Mouse (Mus musculus) retina, postnatal 1 day (tissue): ENCODE measurements around the gene Atn1.
A peak's percentile ranks its signal among the peaks of the same experiment; 100 is the strongest.
"Not testable (repeated sequence)": the region's sequence is repeated elsewhere in the genome, so short reads cannot be mapped to it uniquely, and the experiment has no call there.

Source experiments
- DNase-seq: peaks from one replicate; pipeline ENCODE4 v3.0.0-alpha.2; 2012

The Atn1 gene

DNA sequence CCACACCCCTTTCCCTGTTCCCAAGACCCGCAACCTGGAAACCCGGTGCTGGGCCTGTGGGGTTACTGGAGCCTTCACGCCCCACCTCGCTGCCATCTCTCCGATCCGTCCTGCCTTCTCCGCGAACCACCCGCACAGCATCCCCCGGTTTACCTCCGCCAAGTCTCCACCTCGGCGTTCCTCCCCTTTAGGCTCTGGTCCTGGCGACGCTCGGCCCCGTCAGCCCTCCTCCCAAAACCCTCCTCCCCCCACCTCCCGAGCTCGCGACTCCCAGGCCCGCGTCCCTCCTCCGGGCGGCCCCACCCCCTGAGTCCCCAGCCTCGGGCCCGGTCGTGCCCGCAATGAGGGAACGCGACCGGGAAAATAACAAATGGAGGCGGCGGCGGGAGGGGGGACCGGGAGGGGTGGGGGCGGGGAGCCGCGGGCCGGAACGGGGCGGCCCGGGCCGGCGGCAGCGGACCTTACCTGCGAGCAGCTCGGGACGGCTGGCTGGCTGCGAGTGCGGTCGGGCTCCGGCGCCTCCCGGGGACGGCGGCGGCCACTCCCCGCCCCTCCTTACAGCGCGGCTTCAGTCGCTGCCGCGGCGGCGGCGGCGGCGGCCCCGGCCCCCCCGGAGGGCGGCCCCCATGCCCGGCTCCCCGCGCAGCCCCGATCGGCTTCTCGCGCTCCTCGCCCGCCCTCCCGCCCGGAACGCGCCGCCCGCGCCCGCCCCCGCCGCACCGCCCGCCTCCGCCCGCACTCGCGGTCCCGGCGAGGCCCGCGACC is at the start of gene Atn1, which contains the start of gene Gm45234:
Gene Atn1 (minus strand): TSS at position 694 of the 765 bp plus-strand sequence.
Gene Gm45234 (minus strand): TSS at position 191 of the 765 bp plus-strand sequence.
- DNase-seq, result peak; percentile 78

DNA sequence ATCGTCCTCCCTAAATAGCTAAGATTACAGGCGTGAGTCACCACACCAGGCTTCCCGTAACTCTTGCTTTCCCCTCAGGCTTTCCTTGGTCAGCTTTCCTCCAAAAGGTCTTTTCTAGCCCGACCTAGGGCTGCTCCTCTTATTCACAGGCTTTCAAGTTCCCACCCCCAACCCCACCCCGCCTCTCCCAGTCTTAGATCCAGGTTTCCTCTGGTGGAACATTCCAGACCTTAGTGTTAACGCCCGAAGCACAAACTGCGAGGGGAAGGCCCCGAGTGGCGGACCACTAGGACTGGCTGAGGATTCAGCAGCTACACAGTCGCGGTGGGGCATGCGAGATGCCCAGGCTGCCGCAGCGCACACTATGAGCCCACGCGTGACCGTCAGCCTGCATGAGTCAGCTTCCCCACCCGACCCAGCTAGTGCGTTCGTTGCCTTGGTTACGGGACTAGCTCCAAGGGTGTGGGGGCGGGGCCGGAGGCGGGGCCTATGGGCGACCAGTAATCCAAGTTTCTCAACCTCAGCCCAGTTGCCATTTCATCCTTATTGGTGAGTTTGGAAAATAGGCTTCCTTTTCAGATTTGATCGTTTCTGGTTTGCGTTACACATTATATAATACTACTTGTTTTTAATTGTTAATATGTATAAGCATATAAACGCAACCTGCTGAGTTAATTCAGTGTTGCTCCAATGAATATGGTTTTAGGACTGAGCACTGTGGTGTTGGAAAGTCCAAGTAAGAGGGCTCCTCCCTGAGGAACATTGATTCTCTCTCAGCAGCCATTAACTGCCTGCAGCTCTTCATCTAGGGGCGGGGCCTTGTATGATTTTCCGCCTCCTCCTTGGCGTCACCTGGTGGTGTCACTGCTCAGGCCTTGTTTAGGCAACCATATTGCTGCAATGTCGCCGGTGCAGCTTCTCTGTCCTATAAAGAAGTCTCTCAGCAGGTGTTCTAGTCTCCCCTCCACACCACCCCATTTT is 49.3 kb upstream of the Atn1 start:
- DNase-seq, result peak; percentile 95

DNA sequence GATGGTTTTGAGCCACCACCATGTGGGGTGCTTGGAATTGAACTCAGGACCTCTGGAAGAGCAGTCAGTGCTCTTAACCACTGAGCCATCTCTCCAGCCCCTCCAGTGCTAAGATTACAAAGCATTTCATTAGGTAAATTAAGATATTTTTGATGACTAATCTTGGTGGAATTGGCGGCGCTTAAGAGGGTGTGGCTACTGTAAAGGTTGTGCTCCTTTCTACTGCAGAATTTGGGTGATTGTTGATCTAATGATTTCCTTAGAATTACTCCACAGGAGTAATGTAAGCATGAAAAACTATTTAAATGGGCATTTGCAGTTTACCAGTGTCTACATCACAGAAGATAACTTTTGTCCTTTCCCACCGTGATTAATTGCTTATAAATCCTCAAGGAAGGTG is 48.0 kb upstream of the Atn1 start:
- DNase-seq, result no peak

DNA sequence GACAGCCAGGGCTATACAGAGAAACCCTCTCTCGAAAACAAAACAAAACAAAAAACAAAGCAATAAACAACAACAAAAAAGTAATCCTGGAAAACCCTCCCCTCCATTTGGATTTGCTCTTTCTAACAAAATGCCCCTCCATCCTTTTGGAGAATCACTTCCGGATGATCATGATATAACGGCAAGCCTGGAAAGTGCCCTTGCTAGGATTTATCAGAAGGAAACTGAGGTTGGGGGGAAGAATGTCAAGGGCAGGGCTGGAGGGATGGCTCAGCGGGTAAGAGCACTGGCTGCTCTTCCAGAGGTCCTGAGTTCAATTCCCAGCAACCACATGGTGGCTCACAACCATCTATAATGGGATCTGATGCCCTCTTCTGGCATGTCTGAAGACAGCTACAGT is 47.4 kb upstream of the Atn1 start:
- DNase-seq, result not testable (repeated sequence)

DNA sequence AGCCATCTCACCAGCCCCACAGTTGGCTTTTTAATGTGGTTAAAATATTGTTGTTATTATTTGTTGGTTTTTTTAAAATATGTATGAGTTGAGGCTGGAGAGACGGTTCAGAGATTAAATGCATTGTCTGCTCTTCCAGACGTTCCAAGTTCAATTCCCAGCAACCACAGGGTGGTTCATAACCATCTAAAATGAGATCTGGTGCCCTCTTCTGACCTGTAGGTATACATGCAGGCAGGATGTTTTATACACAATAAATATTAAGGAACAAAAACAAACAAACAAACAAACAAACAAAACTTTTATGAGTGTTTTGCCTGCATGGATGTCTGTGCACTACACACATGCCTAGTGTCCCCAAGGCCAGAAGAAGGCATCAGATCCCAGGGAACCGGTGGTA is 46.7 kb upstream of the Atn1 start:
- DNase-seq, result no peak

DNA sequence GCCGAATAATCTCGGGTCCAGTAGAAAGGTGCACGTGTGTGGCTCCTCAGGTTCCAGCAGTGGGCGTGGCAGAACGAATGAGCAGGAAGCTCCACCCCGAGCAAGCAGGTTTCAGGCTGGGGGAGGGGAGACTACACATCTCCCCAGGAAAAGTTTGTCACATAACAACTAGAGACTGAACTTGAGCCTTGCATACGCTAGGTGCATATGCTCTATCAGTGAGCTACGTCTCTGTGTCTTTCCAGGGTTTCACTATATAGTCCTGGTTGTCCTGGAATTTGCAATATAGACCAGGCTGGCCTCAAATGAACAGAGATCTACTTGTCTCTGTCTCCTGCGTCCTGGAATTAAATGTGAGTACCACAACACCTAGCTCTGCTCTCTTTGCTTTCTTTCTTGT is 46.1 kb upstream of the Atn1 start:
- DNase-seq, result not testable (repeated sequence)

DNA sequence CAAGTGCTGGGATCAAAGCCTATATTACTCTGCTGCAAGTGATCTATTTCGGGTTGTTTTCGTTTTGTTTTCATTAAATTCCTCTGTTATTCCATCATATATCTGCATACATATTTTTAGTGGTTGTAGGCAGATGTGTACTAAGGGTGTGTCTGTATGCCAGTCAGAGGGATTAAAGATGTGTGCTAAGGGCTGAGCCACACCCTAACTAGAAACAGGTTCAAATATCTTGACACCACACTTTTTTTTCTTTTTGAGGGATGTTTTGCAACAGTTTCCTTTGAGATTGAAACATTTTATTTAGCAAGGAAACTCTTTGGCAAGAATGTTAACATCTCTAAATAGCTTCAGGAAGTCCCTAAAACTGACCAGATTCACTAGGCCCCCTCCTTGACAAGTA is 39.9 kb upstream of the Atn1 start:
- DNase-seq, result no peak

DNA sequence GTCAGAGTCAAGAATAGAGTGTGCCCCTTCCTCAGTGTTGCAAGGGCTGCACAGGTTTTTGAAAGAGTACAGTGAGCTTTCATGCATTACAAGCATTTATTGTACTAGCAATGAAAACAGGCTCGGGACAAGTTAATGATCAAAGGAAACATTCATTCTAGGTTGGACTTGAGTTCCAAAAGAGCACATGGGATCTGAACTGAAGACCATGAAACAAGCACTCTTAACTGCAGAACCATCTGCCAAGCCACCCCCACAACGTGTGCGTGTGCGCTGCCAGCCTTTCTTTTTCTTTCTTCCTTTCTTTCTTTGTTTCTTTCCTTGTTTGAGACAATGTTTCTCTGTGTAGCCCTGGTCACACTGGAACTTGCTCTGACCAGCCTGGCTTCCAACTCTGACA is 39.5 kb upstream of the Atn1 start:
- DNase-seq, result no peak

DNA sequence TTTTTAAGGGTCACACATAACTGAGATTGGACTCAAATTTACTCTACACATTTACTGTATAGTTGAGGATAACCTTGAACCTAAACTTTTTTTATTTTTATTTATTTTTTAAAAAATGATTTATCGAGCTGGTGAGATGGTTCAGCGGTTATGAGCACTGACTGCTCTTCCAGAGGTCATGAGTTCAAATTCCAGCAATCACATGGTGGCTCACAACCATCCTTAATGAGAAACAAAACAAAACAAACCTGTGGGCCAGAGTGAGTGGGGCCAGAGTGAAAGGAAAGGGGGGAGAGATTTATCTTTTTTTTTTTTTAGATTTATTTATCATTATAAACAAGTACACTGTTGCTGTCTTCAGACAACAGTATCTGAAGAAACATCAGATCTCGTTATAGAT is 35.6 kb upstream of the Atn1 start:
- no peak for DNase-seq

DNA sequence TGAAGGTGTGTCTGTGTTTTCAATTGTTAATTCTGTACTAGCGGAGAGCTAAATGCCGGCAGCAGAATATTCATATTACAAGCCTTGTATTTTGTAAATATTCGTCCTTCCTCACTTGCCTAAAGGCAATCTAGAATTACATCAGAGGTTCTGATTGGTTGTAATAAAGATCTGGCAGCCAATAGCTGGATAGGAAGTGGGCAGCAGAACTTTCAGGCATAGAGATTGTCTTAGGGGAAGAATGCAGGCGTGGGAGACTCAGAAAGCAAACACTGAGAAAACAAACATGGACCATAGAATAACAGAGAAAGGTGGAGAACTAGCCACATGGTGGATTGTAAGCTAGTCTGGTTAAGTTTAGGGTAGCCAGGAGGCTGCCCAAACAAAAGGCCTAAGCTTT is 33.8 kb upstream of the Atn1 start:
- DNase-seq, result no peak

DNA sequence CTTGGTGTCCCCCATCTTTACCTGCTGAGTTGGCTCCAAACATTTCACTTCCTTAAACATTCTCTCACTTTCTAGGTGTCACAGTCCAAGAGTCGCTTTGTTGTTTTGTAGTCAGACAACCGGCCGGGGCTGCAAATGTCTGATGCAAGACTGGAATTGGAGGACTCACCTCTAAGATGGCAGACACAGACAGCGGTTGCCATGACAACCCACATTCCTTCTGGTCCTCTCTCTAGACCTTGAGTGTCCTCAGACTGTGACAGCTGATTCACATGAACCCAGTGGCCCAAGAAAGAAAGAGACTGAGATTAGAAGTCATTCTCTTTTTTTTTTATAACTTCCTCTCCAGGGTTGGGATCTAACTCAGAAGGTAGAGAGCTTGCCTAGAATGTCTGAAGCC is 33.2 kb upstream of the Atn1 start:
- no peak for DNase-seq

DNA sequence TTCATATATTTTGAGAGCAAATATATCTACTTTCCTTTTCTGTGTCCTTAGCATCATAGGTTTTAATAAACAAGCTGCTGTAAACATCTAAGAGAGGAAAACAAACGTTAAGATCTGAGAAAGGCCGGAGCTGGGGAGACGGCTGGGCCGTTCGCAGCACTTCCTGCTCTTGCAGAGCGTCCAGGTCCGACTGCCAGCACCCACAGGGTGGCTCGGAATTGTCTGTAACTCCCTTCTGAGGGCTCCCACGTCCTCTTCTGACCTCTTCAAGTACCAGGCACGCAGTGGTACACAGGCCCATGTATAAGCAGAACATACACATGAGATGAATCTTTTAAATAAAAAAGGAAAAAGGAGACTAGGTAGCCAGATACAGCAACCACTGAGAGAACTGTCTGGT is 31.4 kb upstream of the Atn1 start:
- no peak for DNase-seq

DNA sequence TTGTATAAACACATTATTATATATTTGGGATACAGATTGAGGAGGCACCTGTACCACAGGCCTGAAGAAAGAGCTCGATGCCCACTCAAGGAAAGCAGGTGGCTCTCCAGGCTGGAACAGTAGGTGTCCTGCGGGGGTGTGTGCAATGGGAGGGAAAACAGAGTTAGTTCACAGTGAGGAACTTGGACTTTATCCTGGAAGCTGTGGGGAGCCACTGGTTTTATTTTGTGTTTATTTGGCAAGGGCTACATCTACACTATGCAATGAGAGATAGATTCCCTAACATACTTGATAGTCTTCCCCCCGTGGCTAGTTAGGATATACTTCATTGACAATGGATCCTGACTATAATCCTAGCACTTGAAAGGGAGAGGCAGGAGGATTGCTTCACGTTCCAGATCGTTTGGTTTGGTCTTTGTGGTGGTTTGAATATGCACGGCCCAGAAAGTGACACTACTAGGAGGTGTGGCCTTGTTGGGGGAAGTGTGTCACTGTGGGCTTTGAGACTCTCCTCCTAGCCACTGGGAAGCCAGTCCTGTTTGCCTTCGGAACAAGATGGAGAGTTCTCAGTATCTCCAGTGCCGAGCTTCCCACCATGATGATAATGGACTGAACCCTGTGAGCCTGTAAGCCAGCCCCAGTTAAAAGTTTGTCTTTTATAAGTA is 30.6 kb upstream of the Atn1 start:
- DNase-seq, result no peak

DNA sequence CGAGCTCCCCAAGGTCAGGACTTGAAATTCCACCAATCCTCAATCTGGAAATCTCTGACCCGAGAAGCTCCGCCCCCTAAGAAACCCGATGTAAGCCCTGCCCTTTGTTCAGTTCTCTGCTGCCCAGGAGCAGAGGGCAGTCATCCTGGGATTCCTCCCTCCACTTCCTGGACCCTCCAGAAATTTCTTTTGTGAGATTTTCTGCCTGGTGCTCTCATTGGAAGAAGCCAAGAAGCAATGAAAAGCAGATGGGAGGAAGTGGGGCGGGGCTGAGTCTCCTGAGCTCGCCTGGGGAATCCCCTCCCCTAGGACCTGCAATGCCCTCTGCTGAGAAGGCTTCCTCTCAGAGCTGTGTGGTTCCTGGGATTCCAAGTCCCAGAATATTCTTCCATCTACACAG is 26.1 kb upstream of the Atn1 start:
- DNase-seq, result peak; percentile 62

DNA sequence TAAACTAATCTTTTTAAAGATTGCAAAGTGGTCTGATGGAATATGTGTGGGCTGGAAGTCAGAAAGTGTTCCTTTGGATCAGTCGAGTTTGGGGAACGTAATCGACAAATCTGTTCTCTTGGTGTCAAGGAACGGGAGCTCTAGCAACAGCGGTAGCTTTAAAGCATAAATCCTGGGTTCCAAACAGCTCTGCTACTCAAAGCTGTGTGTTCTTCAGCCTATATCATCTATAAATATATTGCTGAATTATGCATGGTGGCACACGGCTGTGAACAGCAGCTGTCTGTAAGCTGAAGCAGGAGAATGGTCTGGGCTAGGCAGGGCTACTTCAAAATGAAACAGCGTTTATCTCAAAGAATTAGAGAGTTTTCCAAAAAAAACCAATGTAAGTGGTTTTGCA is 24.6 kb upstream of the Atn1 start:
- DNase-seq, result no peak

DNA sequence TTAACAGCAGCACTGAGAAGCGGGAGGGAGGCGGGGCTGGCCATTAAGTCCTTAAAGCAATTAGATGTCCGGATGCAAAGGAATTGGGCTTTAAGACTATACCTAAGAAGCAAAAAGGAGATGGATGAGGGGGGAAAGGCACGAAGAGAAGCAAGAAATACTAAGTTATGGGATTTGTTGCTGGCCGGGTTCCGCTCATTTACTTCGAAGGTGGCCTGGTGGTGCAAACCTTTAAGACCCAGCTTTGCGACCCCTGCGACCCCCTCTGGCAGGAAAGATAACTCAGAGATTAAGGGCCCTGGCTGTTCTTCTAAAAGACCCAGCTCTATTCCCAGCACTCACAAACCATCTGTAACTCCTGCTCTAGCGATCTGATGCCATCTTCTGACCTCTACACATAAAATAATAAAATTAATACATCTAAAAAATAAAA is 23.7 kb upstream of the Atn1 start:
- DNase-seq, result no peak

DNA sequence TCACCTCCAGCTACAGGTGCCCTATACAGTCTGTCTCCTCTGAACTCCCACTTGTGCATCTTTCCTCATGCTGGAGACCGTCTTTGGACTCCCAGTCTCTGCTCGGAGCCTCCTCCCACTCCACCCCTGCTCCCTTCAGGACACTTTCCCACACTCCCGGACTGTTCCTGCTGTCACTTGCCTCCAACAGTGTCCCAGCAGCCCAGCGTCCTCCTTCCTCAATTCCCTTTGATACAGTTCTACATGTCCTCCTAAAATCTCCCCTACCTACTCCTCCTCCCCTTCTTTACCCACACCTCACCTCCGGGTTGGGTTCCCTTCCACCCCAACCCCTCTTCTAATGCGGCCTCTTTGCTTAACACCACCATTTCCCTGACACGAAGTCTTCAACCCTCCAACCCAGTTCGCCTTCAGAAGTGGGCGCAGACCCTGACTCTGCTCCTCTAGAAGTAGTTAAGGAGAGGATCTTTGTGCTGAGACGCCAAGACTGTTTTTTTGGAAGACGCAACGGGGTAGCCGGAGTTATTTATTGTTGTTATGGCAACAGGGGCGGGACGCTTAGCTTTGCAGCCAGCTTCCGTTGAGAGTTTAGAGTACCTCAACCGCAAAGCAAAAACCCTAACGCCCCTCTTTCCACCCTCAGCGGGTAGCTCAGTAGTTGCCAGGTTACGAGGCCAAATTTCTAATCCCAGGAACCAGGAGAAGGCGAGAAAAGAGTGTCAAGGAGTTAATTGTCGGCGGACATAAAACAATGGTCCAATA is 23.1 kb upstream of the Atn1 start, which contains the start of gene Lrrc23:
Gene Lrrc23 (minus strand): TSS at position 506 of the 762 bp plus-strand sequence.
- peak; percentile 87 for DNase-seq

DNA sequence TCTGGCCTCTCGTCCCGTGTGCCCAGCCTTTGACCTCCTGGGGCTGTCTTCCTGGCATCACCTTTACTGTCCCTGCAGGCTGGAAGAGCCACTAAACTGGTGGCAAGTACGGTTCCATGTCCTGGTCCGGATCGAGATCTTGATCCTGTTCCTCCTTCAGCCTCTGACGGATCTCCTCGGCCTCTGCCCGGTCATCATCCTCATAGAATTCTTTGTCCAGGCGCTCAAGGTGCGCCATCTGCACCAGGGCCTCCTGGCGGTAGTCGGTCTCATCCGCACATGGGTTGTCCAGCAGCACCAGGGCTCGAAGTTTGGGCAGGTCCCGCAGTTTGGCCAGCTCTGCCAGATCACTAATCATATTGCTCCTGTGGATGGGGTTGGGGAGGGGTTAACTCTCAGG is 14.2 kb upstream of the Atn1 start:
- DNase-seq, result no peak

DNA sequence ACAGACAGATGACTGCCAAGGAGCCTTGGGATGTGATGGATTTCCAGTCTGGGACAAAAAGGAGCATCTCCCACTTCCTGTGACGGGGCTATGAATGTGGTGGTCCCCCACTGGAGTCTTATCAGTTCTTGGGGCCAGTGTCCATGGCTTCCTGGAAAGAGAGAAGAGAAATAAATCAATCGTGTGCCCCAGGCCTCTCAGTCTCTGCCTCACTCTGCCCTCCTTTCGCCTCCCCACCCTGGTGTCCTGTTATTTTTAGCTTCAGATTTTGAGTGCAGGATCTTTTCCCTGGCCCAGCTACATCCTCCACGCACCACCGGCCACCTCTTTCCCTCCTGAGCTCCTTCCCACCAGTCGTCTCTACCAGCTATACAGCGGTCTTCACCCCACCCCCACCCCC is 13.7 kb upstream of the Atn1 start:
- DNase-seq, result no peak

DNA sequence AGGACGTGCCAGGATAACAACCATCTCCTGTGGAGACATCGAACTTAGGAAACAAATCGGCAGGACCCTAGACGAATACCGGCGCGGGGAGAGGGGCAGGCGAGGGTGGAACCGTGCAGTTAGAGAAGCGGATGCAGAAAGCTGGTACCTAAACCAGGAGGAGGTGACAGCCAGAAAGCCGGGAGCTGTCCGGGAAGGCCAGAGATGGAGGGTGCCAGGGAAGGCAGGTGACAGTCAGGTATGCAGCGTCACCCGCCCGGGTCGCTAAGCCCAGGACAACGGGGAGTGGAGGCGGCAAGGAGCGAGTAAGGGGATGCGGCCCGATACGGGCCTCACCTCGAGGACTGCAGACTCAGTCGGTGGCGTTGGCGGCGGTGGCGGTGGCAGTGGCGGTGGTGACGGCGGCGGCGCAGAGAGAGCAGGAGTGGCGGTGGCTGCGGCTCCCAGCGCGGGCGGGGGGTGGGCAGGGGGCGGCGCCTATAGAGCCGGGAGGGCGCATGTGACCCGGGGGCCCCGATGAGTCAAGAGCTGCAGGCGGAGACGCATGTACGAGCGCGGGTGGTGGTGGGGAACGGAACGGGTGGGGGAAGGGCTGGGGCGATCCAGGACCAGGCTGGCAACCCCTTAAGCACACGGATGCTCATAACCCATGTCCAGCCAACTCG is 12.9 kb upstream of the Atn1 start, which contains the start of gene Eno2:
Gene Eno2 (minus strand): TSS at position 573 of the 665 bp plus-strand sequence.
- peak; percentile 84 for DNase-seq

DNA sequence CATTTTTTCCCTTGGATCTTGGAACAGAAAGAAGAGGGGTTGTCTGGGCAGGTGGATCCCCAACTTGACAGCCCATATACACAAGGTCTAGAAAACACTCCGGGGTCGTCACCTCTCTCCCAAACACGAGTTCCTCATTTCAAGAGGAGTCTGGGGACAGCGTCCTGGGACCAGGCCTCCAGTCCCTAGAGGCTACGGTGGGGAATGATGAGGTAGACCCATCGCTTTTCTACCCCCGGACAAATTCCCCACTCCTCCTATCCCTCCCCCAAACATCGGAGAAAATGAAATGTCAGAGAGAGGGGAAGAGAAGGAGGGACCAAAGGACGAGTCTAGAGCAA is 12.3 kb upstream of the Atn1 start:
- no peak for DNase-seq
